Mouse (Mus musculus): Measurements from ENCODE around the gene Tceal3.
"Not testable (repeated sequence)": the region's sequence is repeated elsewhere in the genome, so short reads cannot be mapped to it uniquely, and the experiment has no call there.

Tceal3 gene

DNA sequence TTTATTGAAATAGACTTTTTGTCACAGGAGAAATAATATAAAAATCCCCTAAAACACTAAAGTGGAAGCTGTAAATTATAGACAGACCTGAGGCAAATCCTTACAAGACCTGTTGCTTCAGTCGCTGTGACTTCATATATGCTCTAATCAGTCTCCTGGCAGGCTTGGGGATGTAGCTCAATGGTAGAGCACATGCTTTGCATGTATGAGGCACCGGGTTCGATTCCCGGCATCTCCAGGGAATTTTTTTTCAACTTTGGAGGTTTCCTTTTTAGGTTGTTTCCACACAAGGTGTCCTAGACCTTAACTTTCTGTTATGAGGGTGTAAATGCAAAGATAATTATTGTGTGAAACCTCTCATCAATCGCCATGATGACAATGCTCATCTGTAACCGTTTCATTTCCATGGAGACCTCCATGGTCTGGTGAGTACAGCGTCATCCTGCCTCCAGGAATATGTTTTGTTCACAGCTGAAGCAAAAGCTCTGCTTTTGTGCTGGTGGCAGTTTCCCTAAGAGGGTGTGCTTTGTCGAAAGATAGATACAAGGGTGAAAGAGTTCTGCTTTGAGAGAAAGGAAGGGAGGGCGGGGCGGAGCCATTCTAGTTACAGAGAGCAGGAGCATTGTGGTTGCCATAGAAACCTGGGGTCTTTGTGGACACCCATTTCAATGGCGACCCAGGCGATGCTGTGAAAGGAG is at the start of gene Tceal3:
Gene Tceal3 (plus strand): TSS at position 644 of the 698 bp plus-strand sequence.
- peak; percentile 61 for DNase-seq (ENCODE audit: low read depth, low spot score)

- DNase-seq (ENCODE audit: low read depth, low spot score), result not testable (repeated sequence)
Measured at GRCm38 (mm10) chrX:136543956-136544355, 46.7 kb upstream of the Tceal3 start, which contains the start of gene Kir3dl2. TSS of gene Kir3dl2 (minus strand) at chrX:136544056.

DNA sequence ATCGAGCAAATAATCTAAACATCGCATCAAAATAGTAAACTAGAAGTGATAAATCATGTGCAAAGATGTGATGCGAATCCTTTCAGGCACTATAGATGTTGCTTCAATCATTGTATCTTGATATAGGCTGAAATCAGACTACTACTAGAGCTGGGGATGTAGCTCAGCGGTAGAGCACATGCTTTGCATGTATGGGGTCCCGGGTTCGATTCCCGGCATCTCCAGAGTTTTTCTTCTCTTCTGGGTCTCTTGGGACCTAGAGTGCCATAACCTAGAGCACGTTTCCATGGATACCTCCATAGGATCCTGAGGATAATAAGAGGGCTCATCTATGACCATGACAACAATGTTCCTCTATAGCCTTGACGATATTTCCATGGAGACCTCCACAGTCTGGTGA is 21.5 kb upstream of the Tceal3 start:
- not testable (repeated sequence) for DNase-seq (ENCODE audit: low read depth, low spot score)

GRCm38 (mm10) chrX:136584617-136585016 is 6.0 kb upstream of the Tceal3 start:
- DNase-seq (ENCODE audit: low read depth, low spot score), result no peak

- DNase-seq (ENCODE audit: low read depth, low spot score), result no peak
Measured at GRCm38 (mm10) chrX:136590897-136591257, 235 bp downstream of the Tceal3 start.

- no peak for DNase-seq (ENCODE audit: low read depth, low spot score)
Measured at GRCm38 (mm10) chrX:136599416-136599815, 8.8 kb downstream of the Tceal3 start.

- DNase-seq (ENCODE audit: low read depth, low spot score), result no peak
Measured at GRCm38 (mm10) chrX:136606951-136607350, 16.3 kb downstream of the Tceal3 start.

GRCm38 (mm10) chrX:136607395-136607794 is 16.8 kb downstream of the Tceal3 start:
- no peak for DNase-seq (ENCODE audit: low read depth, low spot score)

GRCm38 (mm10) chrX:136611346-136611745 is 20.7 kb downstream of the Tceal3 start:
- no peak for DNase-seq (ENCODE audit: low read depth, low spot score)

DNA sequence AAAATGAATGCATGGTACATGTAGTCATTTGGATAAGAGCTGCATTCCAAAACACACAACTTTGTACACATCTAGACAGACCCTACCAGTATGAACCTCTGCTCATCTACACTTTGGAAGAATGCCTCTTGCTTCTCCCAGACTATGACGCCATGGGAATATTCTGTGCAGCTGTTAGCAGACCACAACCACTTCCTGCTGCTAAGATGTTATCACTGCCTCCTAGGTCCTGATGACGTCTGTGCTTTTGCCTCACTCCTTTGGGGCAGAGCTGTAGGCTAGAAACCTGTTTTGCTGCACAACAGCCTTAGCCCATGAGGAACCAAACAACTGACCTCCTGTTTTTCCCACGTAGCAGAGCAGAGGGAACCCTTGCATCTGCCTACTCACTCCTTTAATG is 25.2 kb downstream of the Tceal3 start:
- DNase-seq (ENCODE audit: low read depth, low spot score), result not testable (repeated sequence)

- no peak for DNase-seq (ENCODE audit: low read depth, low spot score)
Measured at GRCm38 (mm10) chrX:136624905-136625569, 34.4 kb downstream of the Tceal3 start.

GRCm38 (mm10) chrX:136625959-136626358 is 35.3 kb downstream of the Tceal3 start:
- DNase-seq (ENCODE audit: low read depth, low spot score), result no peak

GRCm38 (mm10) chrX:136635116-136635515 is 44.5 kb downstream of the Tceal3 start:
- peak; percentile 28 for DNase-seq (ENCODE audit: low read depth, low spot score)

GRCm38 (mm10) chrX:136639754-136640153 is 49.1 kb downstream of the Tceal3 start:
- peak; percentile 45 for DNase-seq (ENCODE audit: low read depth, low spot score)

DNA sequence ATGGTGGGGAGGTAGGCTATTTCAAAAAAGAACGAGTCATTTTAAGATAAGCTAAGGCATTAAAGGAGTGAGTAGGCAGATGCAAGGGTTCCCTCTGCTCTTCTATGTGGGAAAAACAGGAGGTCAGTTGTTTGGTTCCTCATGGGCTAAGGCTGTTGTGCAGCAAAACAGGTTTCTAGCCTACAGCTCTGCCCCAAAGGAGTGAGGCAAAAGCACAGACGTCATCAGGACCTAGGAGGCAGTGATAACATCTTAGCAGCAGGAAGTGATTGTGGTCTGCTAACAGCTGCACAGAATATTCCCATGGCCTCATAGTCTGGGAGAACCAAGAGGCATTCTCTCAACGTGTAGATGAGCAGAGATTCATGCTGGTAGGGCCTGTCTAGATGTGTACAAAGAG is 55.2 kb downstream of the Tceal3 start:
- DNase-seq (ENCODE audit: low read depth, low spot score), result not testable (repeated sequence)

GRCm38 (mm10) chrX:136666281-136666706 is 75.7 kb downstream of the Tceal3 start:
- no peak for DNase-seq (ENCODE audit: low read depth, low spot score)

- DNase-seq (ENCODE audit: low read depth, low spot score), result not testable (repeated sequence)
Measured at GRCm38 (mm10) chrX:136666762-136667464, 76.3 kb downstream of the Tceal3 start.

DNA sequence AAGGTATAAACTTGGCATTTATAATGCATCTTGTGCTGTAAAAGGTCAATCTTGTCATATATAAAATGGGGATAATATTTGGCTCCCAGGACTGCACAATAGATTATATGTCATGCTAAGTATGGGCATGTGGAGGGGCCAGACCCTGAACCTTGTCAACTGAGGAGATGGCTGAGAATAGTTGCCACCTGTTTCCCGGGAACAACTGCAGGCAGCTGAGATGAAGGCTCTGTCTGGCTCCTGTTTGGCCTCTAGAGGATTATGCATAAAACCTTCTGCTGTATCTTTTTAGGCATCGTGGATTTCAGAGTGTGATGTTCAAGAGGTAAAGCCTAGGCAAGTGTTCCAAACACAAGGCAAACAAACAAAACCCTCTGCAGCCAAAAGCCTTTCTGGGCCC is 78.2 kb downstream of the Tceal3 start:
- no peak for DNase-seq (ENCODE audit: low read depth, low spot score)

GRCm38 (mm10) chrX:136680989-136681388 is 90.3 kb downstream of the Tceal3 start:
- DNase-seq (ENCODE audit: low read depth, low spot score), result no peak

DNA sequence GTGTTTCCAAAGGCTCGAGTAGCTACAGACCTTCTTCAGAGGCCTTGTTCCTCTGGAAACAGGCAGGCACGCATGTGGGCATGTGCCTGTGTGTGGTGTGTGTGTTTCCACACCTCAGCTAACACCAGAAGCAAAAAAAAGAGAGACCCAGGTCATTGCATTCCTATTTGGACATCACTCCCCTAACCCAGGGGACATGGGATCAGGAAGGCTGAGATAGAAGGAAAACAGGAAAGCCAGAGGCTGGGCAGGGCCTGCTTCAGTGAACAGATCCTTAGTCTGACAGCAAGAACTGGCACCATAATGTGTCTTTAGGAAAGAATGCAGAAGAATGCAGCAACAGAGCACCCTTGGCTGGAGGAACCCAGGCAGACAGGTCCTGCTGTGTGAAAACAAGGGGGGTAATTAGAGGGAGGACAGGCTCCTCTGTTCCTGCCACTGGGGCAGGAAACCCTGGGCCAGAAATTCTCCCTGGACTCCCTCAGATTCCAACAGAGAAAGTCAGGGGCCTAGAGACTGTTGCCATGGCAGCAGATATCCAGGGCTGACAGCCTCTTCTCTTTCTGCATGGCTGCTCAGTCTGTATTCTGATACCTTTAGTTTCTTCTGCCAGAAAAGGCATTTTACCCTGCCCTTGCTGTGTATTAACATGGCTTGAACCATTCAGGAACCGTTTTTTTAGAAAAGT is 101.1 kb downstream of the Tceal3 start:
- DNase-seq (ENCODE audit: low read depth, low spot score), result not testable (repeated sequence)

DNA sequence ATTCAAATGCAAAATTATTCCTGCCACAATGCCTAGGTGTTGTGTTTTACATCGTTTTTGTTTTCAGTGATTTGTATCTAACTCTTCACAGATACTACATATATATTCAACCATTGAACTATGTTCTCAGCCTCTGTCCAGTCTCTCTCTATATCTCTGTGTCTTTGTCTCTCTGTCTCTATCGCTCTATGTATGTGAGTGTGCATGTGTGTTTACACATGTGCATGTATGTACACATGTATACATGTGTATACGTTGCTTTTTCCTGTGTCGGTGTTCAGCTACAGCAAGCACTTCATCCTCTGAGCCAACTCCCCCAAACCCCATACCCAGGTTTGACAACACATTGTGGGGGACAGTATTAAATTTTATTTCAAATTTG is 101.6 kb downstream of the Tceal3 start:
- DNase-seq (ENCODE audit: low read depth, low spot score), result no peak

GRCm38 (mm10) chrX:136693196-136693595 is 102.6 kb downstream of the Tceal3 start:
- no peak for DNase-seq (ENCODE audit: low read depth, low spot score)

Data from brain, embryonic 18.5 days (tissue).